Mouse (Mus musculus) layer of hippocampus, adult 11-12 months (tissue): ENCODE measurements around the gene Adam23.

Experiments used
- DNase-seq: peaks from one replicate; pipeline ENCODE4 v3.0.0; 2022; ENCODE audit warnings: low spot score

Adam23 gene

GRCm38 (mm10) chr1:63478946-63479345 is 33.3 kb downstream of the Adam23 start:
- DNase-seq: no peak

- no peak for DNase-seq
Measured at GRCm38 (mm10) chr1:63484646-63485045, 39.0 kb downstream of the Adam23 start.

GRCm38 (mm10) chr1:63486646-63487045 is 41.0 kb downstream of the Adam23 start:
- DNase-seq: no peak

- DNase-seq: no peak
Measured at GRCm38 (mm10) chr1:63491001-63491400, 45.3 kb downstream of the Adam23 start.

- no peak for DNase-seq
Measured at GRCm38 (mm10) chr1:63493325-63493724, 47.6 kb downstream of the Adam23 start.

GRCm38 (mm10) chr1:63507386-63507785 is 61.7 kb downstream of the Adam23 start:
- no peak for DNase-seq

- DNase-seq: no peak
Measured at GRCm38 (mm10) chr1:63508801-63509200, 63.1 kb downstream of the Adam23 start.

- DNase-seq: no peak
Measured at GRCm38 (mm10) chr1:63511416-63511815, 65.7 kb downstream of the Adam23 start.

GRCm38 (mm10) chr1:63517800-63518199 is 72.1 kb downstream of the Adam23 start:
- no peak for DNase-seq

- DNase-seq: no peak
Measured at GRCm38 (mm10) chr1:63518814-63519213, 73.1 kb downstream of the Adam23 start.

GRCm38 (mm10) chr1:63529901-63530300 is 84.2 kb downstream of the Adam23 start:
- no peak for DNase-seq

- no peak for DNase-seq
Measured at GRCm38 (mm10) chr1:63534271-63534827, 88.7 kb downstream of the Adam23 start.

- DNase-seq: no peak
Measured at GRCm38 (mm10) chr1:63539884-63540613, 94.4 kb downstream of the Adam23 start.

GRCm38 (mm10) chr1:63544122-63544521 is 98.4 kb downstream of the Adam23 start:
- DNase-seq: no peak

GRCm38 (mm10) chr1:63553039-63553438 is 107.3 kb downstream of the Adam23 start:
- DNase-seq: no peak

- no peak for DNase-seq
Measured at GRCm38 (mm10) chr1:63561772-63562520, 116.3 kb downstream of the Adam23 start.

GRCm38 (mm10) chr1:63563928-63564327 is 118.2 kb downstream of the Adam23 start:
- no peak for DNase-seq

- DNase-seq: no peak
Measured at GRCm38 (mm10) chr1:63566501-63566900, 120.8 kb downstream of the Adam23 start.

- DNase-seq: no peak
Measured at GRCm38 (mm10) chr1:63567031-63567430, 121.3 kb downstream of the Adam23 start.

- DNase-seq: no peak
Measured at GRCm38 (mm10) chr1:63572229-63572628, 126.5 kb downstream of the Adam23 start.

GRCm38 (mm10) chr1:63573432-63573831 is 127.7 kb downstream of the Adam23 start:
- no peak for DNase-seq

- DNase-seq: no peak
Measured at GRCm38 (mm10) chr1:63573864-63574611, 128.3 kb downstream of the Adam23 start.
